Mouse (Mus musculus): Measurements from ENCODE around the gene Cyp2s1. TPM values are rescaled to one million over a fixed set of nuclear protein-coding genes. Genes with fewer than 3 reads are reported as not detected.

Gene Cyp2s1
- polyA plus RNA-seq, 1 experiment from 2014 or later: 166 TPM

- H3K27ac ChIP-seq (replicated peaks): no peak overlapping the region
- 27% methylated on average over 8 of the region's 8 CpGs for WGBS
- no peaks in the 10 kb centered on the region for H3K9me3 ChIP-seq (ENCODE audit: control insufficient read depth, low read length)
- TF ChIP-seq CTCF (IDR thresholded peaks at IDR 0.05; ENCODE audit: low read depth) (peak; percentile 93), EP300 (optimal IDR thresholded peaks at IDR 0.05) (no peak)
- ATAC-seq (ENCODE audit: low FRiP score, low TSS enrichment) (peak; percentile 66; the same call in 1 of the 2 replicates), DNase-seq (ENCODE audit: low spot score) (peak; percentile 88)
- no peak overlapping the region for H3K4me3 ChIP-seq (ENCODE audit: low read depth, low read length)
- H3K4me1 ChIP-seq (replicated peaks; ENCODE audit: control insufficient read depth, insufficient read depth): no peaks in the 10 kb centered on the region
- no peaks in the 10 kb centered on the region for H3K36me3 ChIP-seq (ENCODE audit: control insufficient read depth, insufficient read depth, low read length)
- H3K4me2 ChIP-seq (replicated peaks; ENCODE audit: low read depth): no peak overlapping the region
- H3K27me3 ChIP-seq (ENCODE audit: control insufficient read depth, insufficient read depth, low read length): no peaks in the 10 kb centered on the region
- H3K9ac ChIP-seq (ENCODE audit: low read length): no peak overlapping the region
Measured at GRCm38 (mm10) chr7:25855082-25855481, 38.4 kb upstream of the Cyp2s1 start.

- TF ChIP-seq CTCF (IDR thresholded peaks at IDR 0.05; ENCODE audit: low read depth): no peak
- no peak for TF ChIP-seq EP300 (optimal IDR thresholded peaks at IDR 0.05)
- DNase-seq (ENCODE audit: low spot score): peak; percentile 27
- H3K36me3 ChIP-seq (ENCODE audit: control insufficient read depth, insufficient read depth, low read length): no peaks in the 10 kb centered on the region
- peak overlapping the region; percentile 75 for H3K4me2 ChIP-seq (replicated peaks; ENCODE audit: low read depth)
- WGBS: 24% methylated on average over 11 of the region's 11 CpGs
- H3K27me3 ChIP-seq (ENCODE audit: control insufficient read depth, insufficient read depth, low read length): no peaks in the 10 kb centered on the region
- peak overlapping the region; percentile 48 for H3K4me3 ChIP-seq (ENCODE audit: low read depth, low read length)
- H3K27ac ChIP-seq (replicated peaks): peak overlapping the region; percentile 70; the same call in 1 of the 2 replicates
- H3K9ac ChIP-seq (ENCODE audit: low read length): peak overlapping the region; percentile 64
- no peaks in the 10 kb centered on the region for H3K9me3 ChIP-seq (ENCODE audit: control insufficient read depth, low read length)
- 0 out of 2 replicates have a peak, but pooled peaks cover 3% of the 10 kb centered on the region for H3K4me1 ChIP-seq (replicated peaks; ENCODE audit: control insufficient read depth, insufficient read depth)
- ATAC-seq (ENCODE audit: low FRiP score, low TSS enrichment): no peak
Measured at GRCm38 (mm10) chr7:25848444-25848812, 31.7 kb upstream of the Cyp2s1 start.

DNA sequence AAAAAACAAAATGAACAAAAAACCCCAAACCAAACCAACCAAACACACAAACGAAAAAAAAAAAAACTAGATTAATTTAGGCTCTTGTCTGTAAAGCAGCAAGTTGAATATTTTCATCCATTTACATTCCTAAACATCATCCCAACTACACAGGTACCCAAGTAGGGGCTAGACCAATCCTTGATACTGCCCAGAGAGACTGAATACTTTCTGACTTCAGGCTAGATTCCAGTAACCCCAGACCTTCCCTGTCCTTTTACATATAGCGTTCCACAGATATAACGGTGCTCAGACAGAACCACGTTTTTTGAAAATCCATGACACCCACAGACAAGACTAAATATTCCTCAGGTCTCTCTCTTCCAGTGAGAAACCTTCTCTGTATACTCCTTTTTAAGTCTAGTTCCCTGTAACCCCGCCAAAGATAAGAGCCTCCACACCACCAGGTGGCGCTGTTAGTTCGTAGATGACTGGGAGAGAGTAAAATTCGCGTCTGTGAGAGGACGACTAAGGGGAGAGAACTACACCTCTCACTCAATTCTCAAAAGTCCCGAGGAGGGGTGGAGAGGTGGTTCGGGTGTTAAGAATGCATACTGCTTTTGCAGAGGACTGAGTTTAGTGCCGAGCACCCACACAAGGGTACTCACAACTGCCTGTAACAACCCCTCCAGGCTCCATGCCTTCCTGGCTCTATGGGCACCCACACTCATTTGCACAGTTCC, 31.2 kb upstream of the Cyp2s1 start:
- TF ChIP-seq EP300 (optimal IDR thresholded peaks at IDR 0.05): peak; percentile 22
- TF ChIP-seq CTCF (IDR thresholded peaks at IDR 0.05; ENCODE audit: low read depth): peak; percentile 89
- H3K27ac ChIP-seq (replicated peaks): peak overlapping the region; percentile 70; the same call in 1 of the 2 replicates
- DNase-seq (ENCODE audit: low spot score) (peak; percentile 91), ATAC-seq (ENCODE audit: low FRiP score, low TSS enrichment) (peak; percentile 46; the same call in 1 of the 2 replicates)
- H3K4me1 ChIP-seq (replicated peaks; ENCODE audit: control insufficient read depth, insufficient read depth): 0 out of 2 replicates have a peak, but pooled peaks cover 3% of the 10 kb centered on the region
- no peaks in the 10 kb centered on the region for H3K36me3 ChIP-seq (ENCODE audit: control insufficient read depth, insufficient read depth, low read length)
- peak overlapping the region; percentile 64 for H3K9ac ChIP-seq (ENCODE audit: low read length)
- H3K4me3 ChIP-seq (ENCODE audit: low read depth, low read length): peak overlapping the region; percentile 48
- H3K4me2 ChIP-seq (replicated peaks; ENCODE audit: low read depth): peak overlapping the region; percentile 75
- 12% methylated on average over 13 of the region's 13 CpGs for WGBS
- no peaks in the 10 kb centered on the region for H3K27me3 ChIP-seq (ENCODE audit: control insufficient read depth, insufficient read depth, low read length)
- H3K9me3 ChIP-seq (ENCODE audit: control insufficient read depth, low read length): no peaks in the 10 kb centered on the region

DNA sequence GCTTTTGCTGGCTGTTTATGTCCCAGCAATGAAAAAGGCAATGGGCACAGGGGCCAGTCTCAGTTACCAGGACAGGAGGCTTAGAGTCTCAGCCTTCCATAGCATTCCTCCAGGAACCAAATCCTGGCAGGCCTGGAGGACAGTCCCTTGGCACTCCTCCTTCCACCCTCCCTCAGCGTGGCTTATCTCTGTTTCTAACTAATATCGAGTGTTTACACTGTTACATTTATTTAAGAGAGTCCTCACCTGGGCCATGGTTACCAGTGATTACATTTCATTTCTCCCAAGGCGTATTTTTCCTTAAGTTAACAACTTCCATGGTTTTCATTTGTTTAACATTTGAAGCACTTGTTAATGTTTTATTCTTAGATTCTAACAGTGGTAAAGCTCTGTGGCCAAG, 28.2 kb upstream of the Cyp2s1 start:
- H3K36me3 ChIP-seq (ENCODE audit: control insufficient read depth, insufficient read depth, low read length): no peaks in the 10 kb centered on the region
- TF ChIP-seq EP300 (optimal IDR thresholded peaks at IDR 0.05) (no peak), CTCF (IDR thresholded peaks at IDR 0.05; ENCODE audit: low read depth) (no peak)
- H3K4me2 ChIP-seq (replicated peaks; ENCODE audit: low read depth): no peak overlapping the region
- no peak overlapping the region for H3K9ac ChIP-seq (ENCODE audit: low read length)
- no peaks in the 10 kb centered on the region for H3K9me3 ChIP-seq (ENCODE audit: control insufficient read depth, low read length)
- H3K27ac ChIP-seq (replicated peaks): peak overlapping the region; percentile 86
- no peak overlapping the region for H3K4me3 ChIP-seq (ENCODE audit: low read depth, low read length)
- no peaks in the 10 kb centered on the region for H3K27me3 ChIP-seq (ENCODE audit: control insufficient read depth, insufficient read depth, low read length)
- peak; percentile 60 for DNase-seq (ENCODE audit: low spot score)
- peak; percentile 87 for ATAC-seq (ENCODE audit: low FRiP score, low TSS enrichment)
- 0 out of 2 replicates have a peak, but pooled peaks cover 3% of the 10 kb centered on the region for H3K4me1 ChIP-seq (replicated peaks; ENCODE audit: control insufficient read depth, insufficient read depth)
- 31% methylated on average over 3 of the region's 3 CpGs for WGBS

DNA sequence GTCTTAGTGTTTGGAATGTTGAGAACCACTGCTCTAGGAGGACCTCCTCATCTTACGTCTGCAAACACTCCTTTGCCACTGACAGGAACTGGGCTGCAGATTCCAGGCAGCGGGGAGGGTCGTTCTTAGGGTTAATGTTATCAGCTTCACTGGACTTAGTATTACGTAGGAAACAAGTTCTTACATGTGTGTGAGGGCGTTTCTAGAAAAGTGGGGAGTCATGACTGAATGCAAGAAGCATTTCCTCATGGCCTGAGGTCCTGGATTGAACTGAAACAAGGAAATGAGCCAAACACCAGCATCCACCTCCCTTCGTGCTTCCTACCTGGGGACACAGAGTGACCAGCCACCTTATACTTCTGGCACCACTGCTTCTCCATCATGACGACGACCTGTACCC, 27.7 kb upstream of the Cyp2s1 start:
- H3K4me3 ChIP-seq (ENCODE audit: low read depth, low read length): no peak overlapping the region
- H3K4me2 ChIP-seq (replicated peaks; ENCODE audit: low read depth): no peak overlapping the region
- H3K27ac ChIP-seq (replicated peaks): peak overlapping the region; percentile 86
- H3K4me1 ChIP-seq (replicated peaks; ENCODE audit: control insufficient read depth, insufficient read depth): 0 out of 2 replicates have a peak, but pooled peaks cover 3% of the 10 kb centered on the region
- no peaks in the 10 kb centered on the region for H3K27me3 ChIP-seq (ENCODE audit: control insufficient read depth, insufficient read depth, low read length)
- no peak for TF ChIP-seq EP300 (optimal IDR thresholded peaks at IDR 0.05)
- TF ChIP-seq CTCF (IDR thresholded peaks at IDR 0.05; ENCODE audit: low read depth): no peak
- ATAC-seq (ENCODE audit: low FRiP score, low TSS enrichment): peak; percentile 83
- H3K36me3 ChIP-seq (ENCODE audit: control insufficient read depth, insufficient read depth, low read length): no peaks in the 10 kb centered on the region
- DNase-seq (ENCODE audit: low spot score): peak; percentile 42
- no peak overlapping the region for H3K9ac ChIP-seq (ENCODE audit: low read length)
- no peaks in the 10 kb centered on the region for H3K9me3 ChIP-seq (ENCODE audit: control insufficient read depth, low read length)
- 37% methylated on average over 8 of the region's 8 CpGs for WGBS

DNA sequence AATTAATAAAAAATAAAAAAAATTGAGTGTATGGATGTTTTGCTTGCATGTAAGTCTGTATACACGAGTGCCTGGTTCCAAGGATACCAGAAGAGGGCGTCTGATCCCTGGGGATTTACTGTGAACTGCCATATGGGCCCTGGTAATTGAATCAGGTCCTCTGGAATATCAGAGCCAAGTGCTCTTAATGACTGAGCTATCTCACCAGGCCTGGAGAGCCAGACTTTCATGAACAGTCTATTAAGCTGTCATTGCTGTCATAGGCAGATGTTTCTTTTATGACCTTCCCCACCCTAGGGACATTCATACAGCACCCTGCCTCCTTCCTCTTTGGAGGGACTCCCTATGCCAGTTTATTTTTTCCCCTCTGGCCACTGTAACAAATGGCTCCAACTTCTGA, 26.8 kb upstream of the Cyp2s1 start:
- H3K27ac ChIP-seq (replicated peaks): peak overlapping the region; percentile 86; the same call in 1 of the 2 replicates
- no peak for DNase-seq (ENCODE audit: low spot score)
- no peaks in the 10 kb centered on the region for H3K27me3 ChIP-seq (ENCODE audit: control insufficient read depth, insufficient read depth, low read length)
- WGBS: 36% methylated on average over 2 of the region's 2 CpGs
- ATAC-seq (ENCODE audit: low FRiP score, low TSS enrichment): no peak; the same call in 1 of the 2 replicates
- H3K9me3 ChIP-seq (ENCODE audit: control insufficient read depth, low read length): no peaks in the 10 kb centered on the region
- H3K4me3 ChIP-seq (ENCODE audit: low read depth, low read length): no peak overlapping the region
- no peak overlapping the region for H3K9ac ChIP-seq (ENCODE audit: low read length)
- H3K36me3 ChIP-seq (ENCODE audit: control insufficient read depth, insufficient read depth, low read length): no peaks in the 10 kb centered on the region
- H3K4me2 ChIP-seq (replicated peaks; ENCODE audit: low read depth): no peak overlapping the region
- 0 out of 2 replicates have a peak, but pooled peaks cover 3% of the 10 kb centered on the region for H3K4me1 ChIP-seq (replicated peaks; ENCODE audit: control insufficient read depth, insufficient read depth)
- TF ChIP-seq EP300 (optimal IDR thresholded peaks at IDR 0.05) (no peak), CTCF (IDR thresholded peaks at IDR 0.05; ENCODE audit: low read depth) (peak; percentile 55)

All from stomach, postnatal 0 days (tissue).